Mouse (Mus musculus) left cerebral cortex, adult 2 months (tissue): Measurements from ENCODE around the gene Nup188. TPM values are rescaled to one million over a fixed set of nuclear protein-coding genes. Genes with fewer than 3 reads are reported as not detected.

ENCODE experiments used
- DNase-seq, 2 experiments: peaks; one replicate each; pipeline ENCODE4 v3.0.0; 2021 to 2022; ENCODE audit warnings: low spot score in 2 of 2, mixed read lengths in 1 of 2; ENCODE audit errors: extremely low spot score in 1 of 2
- H3K27ac ChIP-seq: fragments of 200-600 bp; 2 replicates; pipeline ENCODE4 v1.8.1; 2022
- H3K4me3 ChIP-seq: fragments of 200-600 bp; 2 replicates; pipeline ENCODE4 v1.8.1; 2022
- CTCF ChIP-seq: fragments of 200-600 bp; IDR thresholded peaks from 2 replicates; pipeline ENCODE4 v1.8.1; 2022; ENCODE audit warnings: antibody characterized with exemption, mild to moderate bottlenecking, moderate library complexity
- intact Hi-C: fragments of 180-260 bp; cut with DNase I; formaldehyde crosslinking; loops from one replicate; pipeline ENCODE4 v1.15.1; 2025
- total RNA-seq, 2 experiments: library from RNA; stranded (reverse); gene quantifications; 2 replicates each; pipeline ENCODE4 v1.2.3; 2021

The Nup188 gene
- total RNA-seq, 2 experiments from 2014 or later, result 21.8 to 23.5 TPM

GRCm38 (mm10) chr2:30306087-30306486, 19.9 kb downstream of the Nup188 start:
- DNase-seq, result no peak
- no peak for TF ChIP-seq CTCF
- Histone ChIP-seq H3K4me3 (no peak overlapping the region), H3K27ac (no peak overlapping the region)
- intact Hi-C loops, result no loop called here

DNA sequence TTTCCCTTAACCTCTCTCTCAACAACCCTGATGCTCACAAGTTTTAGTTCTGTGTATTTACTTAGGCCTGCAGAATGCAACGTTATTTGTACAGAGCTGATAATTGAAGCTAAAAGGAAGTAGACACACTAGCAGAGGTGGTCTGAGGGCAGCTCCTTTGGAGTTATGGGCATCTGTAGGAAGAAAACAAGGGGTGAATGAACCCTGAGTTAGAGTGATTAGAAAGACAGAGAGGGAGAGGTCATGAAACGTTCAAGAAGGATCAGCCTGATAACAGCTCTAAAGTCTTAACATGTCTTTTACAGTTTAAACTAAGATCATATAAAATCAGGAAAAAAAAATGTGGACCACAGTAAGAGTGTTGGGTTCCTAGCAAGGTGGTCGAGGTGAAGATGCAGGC, 23.2 kb downstream of the Nup188 start:
- intact Hi-C loops, result no loop called here
- H3K4me3 ChIP-seq, result no peak overlapping the region
- H3K27ac ChIP-seq, result no peak overlapping the region
- no peak for TF ChIP-seq CTCF
- DNase-seq, result no peak

DNA sequence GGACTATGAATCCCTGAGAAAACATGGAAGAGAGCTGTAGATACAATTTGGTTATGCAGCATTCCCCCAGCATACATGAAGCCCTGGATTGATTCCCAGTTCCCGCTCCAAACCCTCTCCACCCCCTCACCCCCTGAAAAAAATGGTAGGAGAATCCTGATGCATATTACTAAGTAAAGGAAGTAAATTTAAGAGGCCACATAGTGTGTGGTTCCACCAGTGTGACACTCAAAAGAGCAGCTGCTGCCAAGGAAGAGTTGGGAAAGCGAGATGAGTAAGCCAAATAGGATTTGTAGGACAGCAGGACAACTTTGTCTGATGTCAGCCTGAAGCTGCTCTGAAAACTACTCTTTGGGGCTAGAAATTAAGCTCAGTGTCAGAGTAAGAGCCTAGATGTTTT, 25.3 kb downstream of the Nup188 start:
- intact Hi-C loops, result no loop called here
- peak in 1 of 2 experiments; percentile 14 for DNase-seq
- no peak overlapping the region for H3K27ac ChIP-seq
- H3K4me3 ChIP-seq, result no peak overlapping the region
- TF ChIP-seq CTCF, result no peak

- no peak; the same call in none of the 2 replicates for TF ChIP-seq CTCF
- DNase-seq, result no peak
- no peak overlapping the region for H3K4me3 ChIP-seq
- intact Hi-C loops, result no loop called here
- H3K27ac ChIP-seq, result no peak overlapping the region
Observed at GRCm38 (mm10) chr2:30316136-30316535, 29.9 kb downstream of the Nup188 start.

GRCm38 (mm10) chr2:30316955-30317354, 30.8 kb downstream of the Nup188 start:
- intact Hi-C loops, result no loop called here
- Histone ChIP-seq H3K27ac (no peak overlapping the region), H3K4me3 (no peak overlapping the region)
- DNase-seq, result peak in 1 of 2 experiments; percentile 18
- TF ChIP-seq CTCF, result no peak

- no peak for TF ChIP-seq CTCF
- DNase-seq, result no peak
- no peak overlapping the region for H3K4me3 ChIP-seq
- no peak overlapping the region for H3K27ac ChIP-seq
- intact Hi-C loops, result no loop called here
Observed at GRCm38 (mm10) chr2:30319260-30319659, 33.1 kb downstream of the Nup188 start.

- H3K27ac ChIP-seq, result no peak overlapping the region
- intact Hi-C loops, result no loop called here
- DNase-seq, result no peak
- no peak for TF ChIP-seq CTCF
- H3K4me3 ChIP-seq, result no peak overlapping the region
Observed at GRCm38 (mm10) chr2:30323111-30323510, 36.9 kb downstream of the Nup188 start.

GRCm38 (mm10) chr2:30325296-30325695, 39.1 kb downstream of the Nup188 start:
- TF ChIP-seq CTCF, result no peak
- intact Hi-C loops, result no loop called here
- Histone ChIP-seq H3K27ac (no peak overlapping the region), H3K4me3 (no peak overlapping the region)
- DNase-seq, result no peak

DNA sequence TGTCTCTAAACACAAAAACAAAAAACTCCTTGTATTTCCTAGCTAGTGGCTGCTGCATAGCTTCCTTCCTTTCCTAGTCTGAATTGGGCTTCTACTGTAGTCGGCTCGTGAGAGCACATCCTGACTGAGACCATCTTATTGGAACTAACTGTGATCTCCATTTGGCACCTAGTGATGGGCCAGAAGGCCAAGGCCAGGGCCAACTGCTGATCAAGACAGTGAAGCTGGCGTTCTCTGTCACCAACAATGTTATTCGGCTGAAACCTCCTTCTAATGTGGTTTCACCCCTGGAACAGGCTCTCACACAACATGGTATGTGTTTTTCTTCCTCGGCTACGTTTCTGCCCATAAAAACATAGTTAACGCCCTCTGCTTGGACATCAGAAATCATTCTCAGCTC, 41.1 kb downstream of the Nup188 start:
- TF ChIP-seq CTCF, result no peak
- no peak overlapping the region for H3K4me3 ChIP-seq
- intact Hi-C loops, result no loop called here
- no peak overlapping the region for H3K27ac ChIP-seq
- DNase-seq, result no peak

DNA sequence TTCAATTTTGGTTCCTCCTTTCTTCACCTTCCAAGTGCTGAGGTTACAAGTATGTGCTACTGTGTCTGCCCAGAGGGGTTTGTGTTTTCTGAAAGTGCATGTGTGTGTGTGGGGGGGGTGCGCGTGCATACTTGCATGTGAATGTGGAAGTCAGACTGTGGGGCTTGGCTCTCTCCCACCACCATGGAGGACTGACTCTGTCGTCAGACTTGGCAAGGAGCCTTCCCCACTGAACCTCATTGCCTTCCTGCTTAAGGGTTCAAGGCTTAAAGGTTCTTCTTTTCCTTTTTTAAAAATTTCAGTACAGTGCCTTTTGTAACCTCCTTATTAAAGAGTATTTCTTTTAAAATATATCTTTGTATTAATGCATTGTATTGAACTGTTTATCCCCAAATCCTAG, 42.6 kb downstream of the Nup188 start:
- no peak overlapping the region for H3K27ac ChIP-seq
- TF ChIP-seq CTCF, result no peak
- H3K4me3 ChIP-seq, result no peak overlapping the region
- intact Hi-C loops, result no loop called here
- no peak for DNase-seq

DNA sequence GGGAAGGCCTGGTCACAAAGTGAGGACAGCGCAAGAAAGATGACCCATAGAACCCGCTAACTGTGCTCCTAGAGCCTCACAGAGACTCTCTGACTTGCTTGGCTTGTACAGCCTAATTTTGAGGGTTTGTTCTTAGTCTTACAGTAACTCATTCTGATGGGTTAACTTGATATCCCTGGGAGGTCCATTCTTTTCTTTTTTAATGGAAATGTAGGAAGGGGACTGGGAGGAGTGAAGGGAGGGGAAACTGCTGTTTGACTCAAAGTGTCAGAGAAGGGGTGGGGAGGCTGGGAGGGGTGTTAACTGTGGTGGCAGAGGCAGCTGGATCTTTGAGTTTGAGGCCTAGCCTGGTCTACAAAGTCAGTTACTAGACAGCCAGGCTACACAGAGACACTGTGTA, 49.1 kb downstream of the Nup188 start:
- intact Hi-C loops, result no loop called here
- no peak for TF ChIP-seq CTCF
- Histone ChIP-seq H3K27ac (no peak overlapping the region), H3K4me3 (no peak overlapping the region)
- DNase-seq, result no peak

DNA sequence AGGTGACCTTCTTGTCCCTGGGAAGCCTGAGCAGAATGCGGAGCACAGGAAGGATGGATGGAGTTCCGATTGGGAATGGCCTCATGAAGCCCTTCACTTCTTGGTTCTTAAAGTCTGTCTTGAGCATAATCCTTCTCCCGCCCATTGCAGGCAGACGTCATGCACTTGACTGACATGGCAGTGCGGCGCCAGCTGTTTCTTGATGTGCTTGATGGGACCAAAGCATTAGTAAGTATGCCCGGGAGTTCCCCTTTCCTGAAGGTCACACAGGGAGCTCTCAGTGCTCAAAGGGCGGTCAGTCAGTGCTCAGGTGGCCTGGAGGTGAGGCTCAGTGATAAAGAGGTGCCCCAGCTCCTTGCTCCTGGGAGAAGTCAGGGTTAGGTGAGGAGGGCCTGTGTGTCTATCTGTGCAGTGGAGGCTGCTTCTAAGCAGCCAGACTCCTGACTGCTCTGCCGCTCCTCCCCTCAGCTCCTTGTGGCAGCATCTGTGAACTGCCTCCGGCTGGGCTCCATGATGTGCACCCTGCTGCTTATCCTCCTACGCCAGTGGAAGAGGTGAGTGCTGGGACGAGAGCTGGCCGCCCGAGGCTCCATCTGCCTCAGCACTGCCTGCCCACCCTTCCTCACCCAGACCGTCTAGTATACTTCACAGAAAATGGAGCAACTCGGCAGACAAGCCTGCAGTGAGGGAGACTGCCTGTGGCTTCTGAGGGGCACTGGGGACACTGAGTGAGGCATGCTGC, 50.1 kb downstream of the Nup188 start:
- Histone ChIP-seq H3K27ac (peak overlapping the region; percentile 71), H3K4me3 (no peak overlapping the region)
- DNase-seq, result peak in 1 of 2 experiments; percentile 18
- TF ChIP-seq CTCF, result peak; percentile 42
- intact Hi-C loops, result no loop called here

GRCm38 (mm10) chr2:30337179-30337578, 51.0 kb downstream of the Nup188 start:
- intact Hi-C loops, result no loop called here
- peak in 1 of 2 experiments; percentile 23 for DNase-seq
- Histone ChIP-seq H3K4me3 (no peak overlapping the region), H3K27ac (peak overlapping the region; percentile 71; the same call in 1 of the 2 replicates)
- no peak for TF ChIP-seq CTCF
